Mouse (Mus musculus) bone marrow, adult 2 months (tissue): Measurements from ENCODE around the gene Arf1. TPM values are rescaled to one million over a fixed set of nuclear protein-coding genes. Genes with fewer than 3 reads are reported as not detected.
A peak's percentile ranks its signal among the peaks of the same experiment; 100 is the strongest.

ENCODE experiments used
- H3K27ac ChIP-seq: fragments of 200-500 bp; 2 replicates; pipeline ENCODE4 v1.5.1; 2012; ENCODE audit warnings: low read depth, mild to moderate bottlenecking, control low read depth, inconsistent platforms, low read length; ENCODE audit not compliant: control insufficient read depth, poor library complexity, insufficient read depth
- H3K4me1 ChIP-seq: fragments of 200-500 bp; 2 replicates; pipeline ENCODE4 v1.6.1; 2011; ENCODE audit warnings: low read length; ENCODE audit not compliant: control insufficient read depth, insufficient read depth
- H3K4me3 ChIP-seq: fragments of 200-500 bp; replicated peaks from 2 replicates; pipeline ENCODE3; 2011; ENCODE audit warnings: mild to moderate bottlenecking, low read depth, low read length, control low read depth; ENCODE audit not compliant: control insufficient read depth
- CTCF ChIP-seq: fragments of 200-500 bp; IDR thresholded peaks from 2 replicates; pipeline ENCODE4 v1.5.1; 2011; ENCODE audit warnings: low read length, control low read depth; ENCODE audit not compliant: control insufficient read depth, insufficient read depth
- POLR2A ChIP-seq: fragments of 200-500 bp; IDR thresholded peaks from 2 replicates; pipeline ENCODE4 v1.6.1; 2011; ENCODE audit warnings: low read depth, mild to moderate bottlenecking, control low read depth, low read length, borderline replicate concordance; ENCODE audit not compliant: control insufficient read depth
- WGBS: fragments of 180-500 bp; shearing (Covaris S2); methylation state at CpG from one replicate; pipeline ENCODE4 v1.1.7; 2018; 5-methylcytosine and 5-hydroxymethylcytosine counted together
- polyA plus RNA-seq: library from polyadenylated mRNA; stranded (reverse); fragments of >200 nt; gene quantifications from 2 replicates; pipeline ENCODE4 v1.2.4, GENCODE M21; 2011; ENCODE audit warnings: low replicate concordance; ENCODE audit not compliant: missing spikeins, insufficient read depth, insufficient read length

Arf1 gene
- polyA plus RNA-seq, 1 experiment: 90.6 TPM

GRCm38 (mm10) chr11:59169807-59170206 lies 58.3 kb downstream of the Arf1 start:
- TF ChIP-seq POLR2A: no peak
- TF ChIP-seq CTCF: no peak
- H3K27ac ChIP-seq: no peak overlapping the region
- WGBS: 74% methylated on average over 3 of the region's 3 CpGs
- no peak overlapping the region for H3K4me3 ChIP-seq
- no peaks in the 10 kb centered on the region; the same call in 1 of the 2 replicates for H3K4me1 ChIP-seq

DNA sequence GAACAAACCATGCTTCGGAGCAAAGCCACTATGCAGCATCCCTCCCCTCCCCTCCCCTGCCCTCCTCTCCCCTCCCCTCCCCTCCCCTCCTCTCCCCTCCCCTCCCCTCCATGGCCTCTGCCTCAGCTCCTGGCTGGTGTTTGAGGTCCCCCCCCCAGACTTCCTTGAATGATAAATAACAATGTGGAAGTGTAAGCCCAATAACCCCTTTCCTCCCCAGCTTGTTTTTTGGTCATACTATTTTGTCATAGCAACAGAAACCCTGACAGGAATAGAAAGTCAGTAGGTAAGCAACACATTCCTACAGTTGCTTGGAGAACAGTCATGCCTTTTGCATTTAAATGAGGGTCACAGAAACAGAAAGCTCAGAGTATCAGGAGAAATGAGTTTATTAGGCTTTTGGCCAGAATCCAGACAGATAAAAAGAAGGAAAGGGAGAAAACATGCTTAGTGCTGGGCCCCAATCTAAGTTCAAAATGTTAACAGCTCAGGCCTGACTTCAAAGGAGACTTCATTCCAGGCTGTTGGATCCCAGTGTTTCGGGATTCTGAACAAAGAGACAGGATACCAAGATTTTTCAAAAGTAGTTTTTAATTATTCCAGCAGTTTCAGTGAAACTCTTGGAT lies 62.3 kb downstream of the Arf1 start:
- Histone ChIP-seq H3K4me3 (no peak overlapping the region), H3K4me1 (no peaks in the 10 kb centered on the region; the same call in 1 of the 2 replicates), H3K27ac (peak overlapping the region; percentile 35; the same call in 1 of the 2 replicates)
- TF ChIP-seq CTCF: no peak
- TF ChIP-seq POLR2A: no peak
- 54% methylated on average over 2 of the region's 2 CpGs for WGBS

- Histone ChIP-seq H3K4me3 (peak overlapping the region; percentile 86), H3K4me1 (no peaks in the 10 kb centered on the region; the same call in 1 of the 2 replicates), H3K27ac (peak overlapping the region; percentile 99)
- TF ChIP-seq POLR2A (no peak), CTCF (no peak)
- WGBS: 45% methylated on average over 9 of the region's 9 CpGs
Measured at GRCm38 (mm10) chr11:59164384-59164783, 63.7 kb downstream of the Arf1 start.

DNA sequence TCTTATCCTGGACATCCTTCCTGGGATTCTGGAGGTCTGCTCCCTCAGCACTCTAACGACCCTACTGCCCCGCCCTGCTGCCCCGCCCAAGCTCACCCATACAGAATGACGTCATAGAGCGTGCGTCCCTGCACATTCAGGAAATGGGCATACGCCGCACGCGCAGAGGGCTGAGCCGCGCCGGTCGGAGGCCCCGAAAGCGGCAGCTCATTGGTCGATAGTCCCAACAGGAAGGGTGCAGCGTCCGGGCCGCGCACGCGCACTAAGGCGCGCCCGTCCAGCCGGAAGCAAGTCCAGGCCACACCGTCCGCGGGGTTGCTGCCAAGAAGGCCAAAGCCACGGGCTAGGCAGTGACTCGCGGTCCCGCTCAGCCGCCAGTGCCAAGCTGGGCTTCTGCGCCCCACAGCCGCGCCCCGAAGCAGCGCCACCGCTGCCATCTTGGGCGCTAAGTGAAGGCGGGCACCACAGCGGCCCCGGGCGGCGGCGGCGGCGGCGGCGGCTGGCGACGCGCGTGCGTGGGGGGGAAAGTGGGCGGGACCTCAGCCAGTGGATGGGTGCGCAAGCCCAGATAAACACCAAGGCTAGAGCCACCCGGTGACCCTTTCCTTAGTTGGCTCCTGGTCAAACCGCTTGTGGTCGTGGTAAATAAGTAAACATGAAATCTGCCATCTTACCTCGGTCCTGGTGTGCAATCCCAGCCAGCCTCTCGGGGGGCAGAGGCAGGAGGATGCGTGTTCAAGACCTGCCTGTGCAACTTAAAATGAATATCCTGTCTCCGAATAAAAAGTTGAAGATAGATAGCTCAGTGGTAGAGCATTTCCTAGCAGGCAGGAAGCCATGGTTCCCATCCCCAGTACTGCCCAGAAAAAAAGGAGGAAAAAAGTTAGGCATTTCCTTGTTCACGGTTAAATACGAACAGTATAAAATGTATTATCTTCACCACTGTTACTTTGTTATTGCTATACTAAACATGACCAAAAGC lies 64.5 kb downstream of the Arf1 start, which contains the start of gene Iba57:
Gene Iba57 (minus strand): TSS at position 485 of the 982 bp plus-strand sequence.
- TF ChIP-seq POLR2A (peak; percentile 89), CTCF (no peak)
- Histone ChIP-seq H3K27ac (peak within 1 kb of the TSS; percentile 99), H3K4me3 (peak within 1 kb of the TSS; percentile 86), H3K4me1 (no peaks in the 10 kb centered on the region; the same call in 1 of the 2 replicates)
- 2% methylated on average over 68 of the region's 68 CpGs for WGBS

DNA sequence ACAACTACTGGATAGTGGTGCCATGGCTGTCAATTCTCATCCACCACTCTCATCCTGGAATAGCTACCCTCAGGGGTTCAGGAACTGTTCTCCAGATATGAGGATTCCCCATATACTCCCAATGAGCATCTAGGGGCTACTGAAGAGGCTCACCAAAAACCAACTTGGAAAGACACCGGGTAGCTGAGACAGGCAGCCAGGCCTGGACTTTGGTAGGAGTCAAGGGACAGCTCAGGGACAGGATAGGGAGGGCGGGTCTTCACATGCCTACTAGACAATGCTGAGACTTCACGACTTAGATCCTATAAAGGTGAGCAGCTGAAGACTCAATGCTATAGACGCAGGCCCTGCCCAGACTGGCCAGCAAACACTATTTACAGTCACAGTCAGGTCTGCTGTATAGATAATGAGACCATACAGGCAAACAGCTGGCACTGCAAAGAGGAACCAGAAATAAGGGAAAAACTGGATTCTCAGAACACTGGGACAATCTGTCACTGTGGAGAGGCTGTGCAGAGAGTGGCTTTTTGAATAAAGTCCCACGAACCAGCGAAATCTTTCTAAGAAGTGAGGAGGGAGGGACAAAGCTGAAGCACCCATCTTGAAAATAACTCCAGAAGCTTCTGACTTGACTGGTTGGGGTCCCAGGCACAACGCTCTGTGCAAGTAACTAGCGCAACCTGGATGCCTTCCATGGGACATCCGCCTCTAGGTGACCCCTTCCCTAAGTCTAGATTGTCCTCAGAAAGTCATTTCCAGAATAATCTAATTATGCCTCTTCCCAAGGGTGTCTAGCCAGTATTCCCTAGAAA lies 65.4 kb downstream of the Arf1 start:
- TF ChIP-seq POLR2A (no peak), CTCF (no peak)
- Histone ChIP-seq H3K4me3 (peak overlapping the region; percentile 86), H3K4me1 (no peaks in the 10 kb centered on the region; the same call in 1 of the 2 replicates), H3K27ac (peak overlapping the region; percentile 30; the same call in 1 of the 2 replicates)
- WGBS: 42% methylated on average over 9 of the region's 9 CpGs

Other genes starting within 250 kb of the Arf1 start
- gene Obscn, start 91.9 kb downstream of the Arf1 start, polyA plus RNA-seq: 1.3 and 5.0 TPM in 2 replicates
- 15.9 and 19.4 TPM in 2 replicates for gene Iba57, start 64.5 kb downstream of the Arf1 start, polyA plus RNA-seq
- gene Gjc2, start 45.1 kb downstream of the Arf1 start, polyA plus RNA-seq: not detected in 2 replicates
- gene Guk1, start 36.1 kb downstream of the Arf1 start, polyA plus RNA-seq: 40.5 and 53.7 TPM in 2 replicates
- gene Mrpl55, start 25.8 kb downstream of the Arf1 start, polyA plus RNA-seq: 17.6 and 28.0 TPM in 2 replicates
- gene 2310033P09Rik, start 19.9 kb downstream of the Arf1 start, polyA plus RNA-seq: 19.0 and 32.8 TPM in 2 replicates
- not detected in 2 replicates for gene Wnt3a, start 62.5 kb upstream of the Arf1 start, polyA plus RNA-seq
- 0.49 TPM in 1 of 2 replicates, not detected in the other for gene Wnt9a, start 78.7 kb upstream of the Arf1 start, polyA plus RNA-seq
- gene Prss38, start 147.4 kb upstream of the Arf1 start, polyA plus RNA-seq: not detected in 2 replicates
- gene Jmjd4, start 221.8 kb upstream of the Arf1 start, polyA plus RNA-seq: 1.4 and 2.8 TPM in 2 replicates
- gene Snap47, start 222.9 kb upstream of the Arf1 start, polyA plus RNA-seq: 3.8 and 14.4 TPM in 2 replicates
- 1.3 and 1.6 TPM in 2 replicates for gene Zfp867, start 244.2 kb upstream of the Arf1 start, polyA plus RNA-seq